Mouse (Mus musculus): Measurements from ENCODE around the gene Fam53b.

Fam53b gene

DNA sequence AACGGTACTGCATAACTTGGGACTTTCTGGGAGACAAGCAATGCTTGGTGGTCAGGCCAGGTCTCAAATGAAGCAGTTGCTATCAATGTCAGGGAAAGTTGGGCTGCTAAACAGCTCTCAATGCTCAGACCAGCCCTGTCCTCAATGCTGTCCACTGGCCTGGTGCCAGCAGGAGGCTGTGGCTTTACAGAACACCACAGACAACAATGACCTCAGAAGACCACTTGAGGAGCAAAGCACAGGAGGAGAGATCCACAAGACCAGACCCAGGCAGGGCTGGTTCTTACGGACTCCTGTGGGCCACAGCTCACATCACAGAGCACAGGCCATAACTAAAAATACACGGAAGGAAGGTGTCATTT, 59.3 kb downstream of the Fam53b start:
- in situ Hi-C loops (cut with MboI; ENCODE audit: unreplicated experiment in 2 of 2): loop anchor here (25.0 kb wide), 2 partner anchors 233 to 883 kb away; partner anchors contain the start of gene Edrf1 (in 1 of the 2)

DNA sequence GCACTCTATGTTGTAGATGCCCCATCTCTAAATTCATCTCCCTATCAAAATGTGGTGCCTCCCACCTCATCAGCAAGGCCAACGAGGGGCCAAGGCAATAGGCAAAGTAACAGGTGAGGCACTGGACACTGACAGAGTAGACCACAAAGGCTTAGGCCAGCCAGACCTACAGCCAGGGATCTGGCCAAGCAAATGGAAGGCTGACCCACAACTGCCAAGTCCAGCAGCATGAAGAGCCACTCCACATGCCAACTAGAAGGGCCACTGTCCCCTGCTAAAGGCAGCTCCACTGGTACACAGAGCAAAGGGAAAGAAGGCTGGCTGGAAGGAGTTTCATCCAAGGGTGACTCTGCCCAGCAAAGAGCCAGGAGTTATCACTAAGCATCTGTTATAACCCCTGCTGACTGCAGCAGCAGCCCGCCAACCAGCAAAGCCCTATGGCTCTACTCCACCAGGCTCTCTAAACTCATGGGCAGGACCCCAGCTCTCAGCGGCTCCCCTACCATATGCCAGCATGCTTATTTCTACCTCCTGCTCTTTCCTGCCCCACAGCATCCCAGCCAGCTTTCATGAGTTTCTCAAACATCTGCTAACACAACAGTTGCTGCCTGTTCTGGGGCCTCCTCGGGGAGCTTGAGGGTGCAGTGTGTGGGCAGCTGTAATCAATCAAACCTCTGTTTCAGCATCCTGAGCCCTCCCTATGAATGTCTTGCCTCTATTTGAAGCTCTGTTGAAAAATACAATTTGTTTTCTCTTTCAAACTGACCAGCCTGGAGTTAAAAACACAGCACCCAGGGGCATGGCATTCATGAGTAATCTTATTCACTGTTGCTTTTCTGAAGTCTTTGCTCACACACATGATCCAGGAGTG, 59.9 kb downstream of the Fam53b start:
- in situ Hi-C loops (cut with MboI; ENCODE audit: unreplicated experiment in 2 of 2): loop anchor here (25.0 kb wide), 2 partner anchors 234 to 884 kb away; partner anchors contain the start of gene Edrf1 (in 1 of the 2)

DNA sequence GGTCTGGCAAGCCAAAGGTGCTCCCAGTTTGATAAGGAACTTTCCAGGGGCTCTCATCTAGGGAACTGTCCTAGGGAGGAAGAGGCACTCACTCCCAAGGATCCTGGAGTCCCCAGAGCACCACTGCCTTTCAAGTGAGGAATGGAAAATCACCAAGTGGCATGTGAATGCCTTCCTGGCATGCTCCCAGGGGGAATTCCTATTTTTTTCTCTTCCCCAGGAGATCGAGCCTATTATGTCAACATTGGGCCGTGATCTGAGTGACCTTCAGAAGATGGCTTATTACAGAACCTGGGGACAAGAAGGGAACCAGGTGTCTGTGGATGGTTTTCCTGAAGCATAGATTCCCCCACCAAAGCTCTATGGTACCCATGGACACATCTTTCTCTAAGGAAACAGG, 62.0 kb downstream of the Fam53b start:
- in situ Hi-C loops (cut with MboI; ENCODE audit: unreplicated experiment in 2 of 2): loop anchor here (25.0 kb wide), 2 partner anchors 236 to 886 kb away; partner anchors contain the start of gene Edrf1 (in 1 of the 2)

DNA sequence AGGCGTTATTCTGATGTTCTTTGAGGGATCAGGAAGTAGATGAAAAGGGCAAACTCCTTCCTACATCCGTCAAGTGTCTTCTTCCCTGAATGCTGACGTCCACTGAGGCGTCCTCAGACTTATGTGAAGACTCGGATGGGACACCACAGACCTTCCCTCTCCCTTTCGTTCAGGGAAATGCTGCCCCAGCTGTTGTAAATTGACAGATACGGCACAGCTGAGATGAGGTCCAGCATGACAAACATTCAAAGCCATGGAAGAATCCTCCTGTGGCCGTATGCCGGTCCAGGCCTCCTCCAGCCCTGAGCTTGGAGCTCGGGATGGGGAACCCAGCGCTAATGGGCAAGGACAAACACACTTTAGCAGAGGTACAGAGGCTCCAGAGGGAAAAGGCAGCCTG, 64.2 kb downstream of the Fam53b start:
- in situ Hi-C loops (cut with MboI; ENCODE audit: unreplicated experiment in 2 of 2): loop anchor here in 1 of 2 experiments (5.0 kb wide), 1 partner anchor 58 kb away; no protein-coding TSS in a partner anchor

- in situ Hi-C loops (cut with MboI; ENCODE audit: unreplicated experiment in 2 of 2): loop anchor here in 1 of 2 experiments (5.0 kb wide), 1 partner anchor 59 kb away; no protein-coding TSS in a partner anchor
Measured at GRCm38 (mm10) chr7:132748076-132748769, 65.5 kb downstream of the Fam53b start.

DNA sequence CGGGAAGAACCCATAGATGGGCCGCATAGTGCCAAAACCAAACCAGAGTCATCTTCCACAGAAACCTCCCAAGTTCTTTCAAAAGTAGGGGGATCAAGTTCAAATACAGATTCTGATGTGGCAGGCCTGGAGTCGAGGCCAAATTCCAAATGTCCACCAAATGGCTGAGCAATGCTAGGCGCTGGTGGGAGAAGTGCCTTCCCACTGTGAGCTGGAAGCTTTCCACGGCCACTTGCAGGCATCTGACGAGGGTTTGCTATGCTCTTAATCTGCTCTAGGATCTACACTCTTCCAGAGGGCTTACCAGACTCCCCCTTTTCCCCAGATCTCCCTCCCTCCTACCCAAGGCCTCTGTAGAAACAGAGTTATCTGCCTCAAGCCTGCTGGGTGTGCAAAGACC, 66.6 kb downstream of the Fam53b start:
- in situ Hi-C loops (cut with MboI; ENCODE audit: unreplicated experiment in 2 of 2): loop anchor here in 1 of 2 experiments (5.0 kb wide), 1 partner anchor 60 kb away; no protein-coding TSS in a partner anchor

DNA sequence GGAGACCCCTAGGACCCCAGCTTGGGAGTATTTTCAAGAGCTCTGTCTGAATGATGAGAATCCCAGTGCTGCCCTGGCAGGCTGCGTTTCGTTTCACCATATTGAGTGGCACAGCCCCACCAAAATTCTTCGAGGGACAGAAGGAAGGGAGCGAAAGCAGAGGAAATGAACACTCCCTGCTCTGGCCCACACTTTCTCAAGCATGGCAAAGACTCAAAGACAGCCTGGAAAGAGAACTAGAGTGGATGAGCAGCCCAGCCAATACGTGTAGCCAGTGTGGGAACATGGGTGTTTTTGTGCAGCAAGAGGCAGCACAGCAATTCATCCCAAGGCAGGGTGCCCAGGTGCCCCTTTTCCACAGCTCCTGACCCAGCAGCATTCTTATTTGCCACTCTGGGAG, 70.8 kb downstream of the Fam53b start:
- in situ Hi-C loops (cut with MboI; ENCODE audit: unreplicated experiment in 2 of 2): no loop called here

GRCm38 (mm10) chr7:132739829-132740228, 73.9 kb downstream of the Fam53b start:
- in situ Hi-C loops (cut with MboI; ENCODE audit: unreplicated experiment in 2 of 2): loop anchor here (5.0 to 10.0 kb wide), 2 partner anchors 43 to 65 kb away; no protein-coding TSS in a partner anchor

DNA sequence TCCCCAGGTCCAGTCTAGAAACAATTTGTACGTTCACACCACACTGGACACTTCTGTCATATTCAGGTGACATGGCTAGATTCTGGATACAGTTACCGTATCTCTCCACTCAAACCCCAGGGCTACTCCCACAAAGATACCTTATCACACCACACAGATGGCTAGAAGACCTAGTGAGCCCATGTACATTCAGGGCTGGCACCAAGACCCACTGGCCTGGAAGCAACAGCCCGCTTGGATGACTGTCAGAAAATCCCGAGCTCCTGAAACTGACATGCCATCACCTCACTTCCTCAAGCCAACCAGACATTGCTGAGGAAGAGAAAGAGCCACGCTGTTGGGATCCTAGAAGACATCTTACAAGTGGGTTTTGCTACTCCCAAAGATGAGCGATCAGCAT, 74.8 kb downstream of the Fam53b start:
- in situ Hi-C loops (cut with MboI; ENCODE audit: unreplicated experiment in 2 of 2): loop anchor here (5.0 to 10.0 kb wide), 2 partner anchors 42 to 64 kb away; no protein-coding TSS in a partner anchor

DNA sequence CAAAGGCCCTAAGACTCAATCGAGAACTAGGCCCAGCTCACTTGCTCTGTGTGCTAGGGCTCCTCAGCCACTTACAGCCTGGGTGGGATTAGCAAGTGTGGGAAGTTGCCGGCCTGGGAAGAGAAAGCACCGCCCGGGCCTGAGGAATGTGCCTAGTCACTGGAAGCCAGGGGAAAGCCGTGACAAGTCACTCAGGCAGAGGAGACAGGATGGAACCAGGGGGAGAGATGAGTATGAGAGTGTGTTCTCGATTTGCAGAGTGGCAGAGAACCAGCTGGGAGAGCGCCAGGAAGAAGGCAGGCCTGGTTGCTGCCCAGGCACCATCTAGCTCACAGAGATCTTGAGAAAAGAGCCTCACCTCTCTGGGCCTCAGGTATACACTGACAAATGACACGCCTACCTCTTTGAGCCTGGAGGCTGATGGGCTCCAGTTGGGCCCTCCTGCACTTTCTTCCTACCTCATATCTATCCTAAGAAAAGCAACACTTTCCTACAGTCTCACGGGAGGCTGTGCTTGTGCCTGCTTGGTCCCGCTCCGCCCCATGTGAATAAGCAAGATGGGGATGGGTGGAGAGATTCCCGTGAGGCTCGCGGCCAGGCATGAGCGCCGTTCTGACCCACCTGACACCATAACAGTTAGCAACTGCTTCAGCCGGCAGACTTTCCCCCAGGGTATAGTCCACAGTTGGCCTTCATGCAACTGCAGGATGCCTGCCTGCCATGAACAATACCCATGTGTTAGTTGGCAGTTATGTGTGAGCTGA, 77.4 kb downstream of the Fam53b start:
- in situ Hi-C loops (cut with MboI; ENCODE audit: unreplicated experiment in 2 of 2): loop anchor here (5.0 to 10.0 kb wide), 2 partner anchors 39 to 61 kb away; no protein-coding TSS in a partner anchor

GRCm38 (mm10) chr7:132735145-132735544, 78.5 kb downstream of the Fam53b start:
- in situ Hi-C loops (cut with MboI; ENCODE audit: unreplicated experiment in 2 of 2): loop anchor here (5.0 to 10.0 kb wide), 2 partner anchors 38 to 60 kb away; no protein-coding TSS in a partner anchor

- in situ Hi-C loops (cut with MboI; ENCODE audit: unreplicated experiment in 2 of 2): loop anchor here in 1 of 2 experiments (10.0 kb wide), 1 partner anchor 59 kb away; no protein-coding TSS in a partner anchor
Measured at GRCm38 (mm10) chr7:132734222-132734621, 79.5 kb downstream of the Fam53b start.

DNA sequence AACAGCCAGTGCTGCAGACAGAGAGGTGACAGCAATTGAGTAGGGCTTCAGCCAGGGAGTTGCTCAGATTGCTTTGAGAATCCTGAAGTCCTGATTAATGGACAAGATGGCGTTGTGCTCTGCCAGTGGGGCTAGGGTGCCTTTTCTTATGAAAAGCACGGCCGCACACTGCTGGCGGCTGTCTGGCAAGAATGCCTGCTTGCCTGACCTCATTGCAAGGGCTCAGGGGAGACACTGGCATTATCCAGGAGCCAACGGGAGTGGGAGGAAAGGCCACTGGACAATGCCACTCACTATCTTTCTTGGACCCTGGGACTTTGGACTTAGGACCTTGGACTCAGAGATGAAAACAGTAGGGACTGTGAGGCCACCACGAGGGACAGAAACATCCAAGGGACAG, 80.2 kb downstream of the Fam53b start:
- in situ Hi-C loops (cut with MboI; ENCODE audit: unreplicated experiment in 2 of 2): loop anchor here in 1 of 2 experiments (10.0 kb wide), 1 partner anchor 59 kb away; no protein-coding TSS in a partner anchor

- in situ Hi-C loops (cut with MboI; ENCODE audit: unreplicated experiment in 2 of 2): loop anchor here in 1 of 2 experiments (10.0 kb wide), 1 partner anchor 57 kb away; no protein-coding TSS in a partner anchor
Measured at GRCm38 (mm10) chr7:132732136-132732789, 81.4 kb downstream of the Fam53b start.

- in situ Hi-C loops (cut with MboI; ENCODE audit: unreplicated experiment in 2 of 2): loop anchor here in 1 of 2 experiments (10.0 kb wide), 1 partner anchor 57 kb away; no protein-coding TSS in a partner anchor
Measured at GRCm38 (mm10) chr7:132731558-132731957, 82.1 kb downstream of the Fam53b start.

DNA sequence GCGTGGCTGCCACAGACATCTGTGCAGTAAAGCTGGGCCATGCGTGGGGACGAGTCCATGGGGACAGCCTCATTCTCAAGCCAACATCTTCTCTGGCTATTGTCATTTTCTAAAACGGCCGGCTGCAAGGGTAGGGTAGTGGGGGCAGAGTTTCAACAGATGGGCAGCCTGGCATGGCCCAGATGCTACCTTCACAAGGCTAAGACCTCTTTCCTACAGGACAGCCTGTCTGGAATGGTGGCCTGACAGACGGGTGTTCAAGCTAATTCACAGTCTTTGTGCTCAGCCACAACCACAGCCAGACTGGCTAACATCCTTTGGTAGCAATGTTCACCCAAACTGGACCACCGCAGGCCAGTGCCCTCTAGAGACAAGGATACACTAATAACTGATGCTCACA, 83.2 kb downstream of the Fam53b start:
- in situ Hi-C loops (cut with MboI; ENCODE audit: unreplicated experiment in 2 of 2): loop anchor here in 1 of 2 experiments (10.0 kb wide), 1 partner anchor 56 kb away; no protein-coding TSS in a partner anchor

GRCm38 (mm10) chr7:132729093-132729831, 84.4 kb downstream of the Fam53b start:
- in situ Hi-C loops (cut with MboI; ENCODE audit: unreplicated experiment in 2 of 2): loop anchor here in 1 of 2 experiments (10.0 kb wide), 1 partner anchor 74 kb away; no protein-coding TSS in a partner anchor

GRCm38 (mm10) chr7:132726106-132726861, 87.4 kb downstream of the Fam53b start:
- in situ Hi-C loops (cut with MboI; ENCODE audit: unreplicated experiment in 2 of 2): loop anchor here in 1 of 2 experiments (10.0 kb wide), 1 partner anchor 71 kb away; no protein-coding TSS in a partner anchor

Measured in v-Abl transformed pro-B cells (cell line).